ENCODE assay signal across 10 mouse cellular contexts in the genomic region with DNA sequence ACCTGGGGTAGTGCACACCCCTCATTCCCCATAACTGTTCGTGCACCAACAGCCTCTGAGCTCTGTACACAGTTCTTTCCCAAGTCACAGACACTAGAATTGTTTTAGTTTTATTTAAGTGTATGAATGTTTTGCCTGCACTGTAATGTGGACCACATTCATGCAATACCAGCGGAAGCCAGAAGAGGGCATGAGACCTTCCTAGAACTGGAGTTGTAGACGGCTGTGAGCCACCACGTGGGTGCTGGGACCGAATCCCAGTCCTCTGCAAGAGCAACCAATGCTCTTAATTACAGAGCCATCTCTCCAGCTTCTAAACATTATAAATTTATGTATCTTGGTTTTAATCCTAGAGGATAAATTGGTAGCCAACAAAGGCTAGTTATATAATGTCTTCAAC. TPM values are rescaled to one million over a fixed set of nuclear protein-coding genes. Genes with fewer than 3 reads are reported as not detected.
A peak's percentile ranks its signal among the peaks of the same experiment; 100 is the strongest.
DNase-seq lines count a peak whose midpoint lies in the region; ATAC-seq and TF ChIP-seq lines count a peak whose summit lies in the region.
"Had no signal": no experiment of that assay in that cellular context is flagged by ENCODE, and none has a peak within 500 bp of the region (broad histone marks: within the 10 kb centered on the region; RNA-seq: fewer than 3 reads in every experiment).

No protein-coding gene starts in this region.

- peak; percentile 51 for TF ChIP-seq CTCF in left cerebral cortex, adult 2 months (IDR thresholded peaks at IDR 0.05)

- H3K27ac ChIP-seq in left cerebral cortex, adult 2 months: no peak overlapping the region
- H3K27ac ChIP-seq: hindbrain, embryonic 10.5 days had no signal

- peak; percentile 16 for DNase-seq in adrenal gland, postnatal 25 days
- no peak for DNase-seq in adrenal gland, postnatal 4 days (ENCODE audit: low spot score in 2 of 2)
- DNase-seq in left cerebral cortex, adult 2 months (ENCODE audit: extremely low spot score in 1 of 2, low spot score in 2 of 2): no peak
- no peak for DNase-seq in left cerebral cortex, postnatal 4 days
- DNase-seq in naive thymus-derived CD4-positive, alpha-beta T cell, adult 2 months (ENCODE audit: low read depth): peak; percentile 69
- DNase-seq in neural tube, embryonic 10.5 days (ENCODE audit: extremely low spot score, low spot score): no peak
- no peak for DNase-seq in right cerebral cortex, postnatal 36 days (ENCODE audit: low spot score in 2 of 2)

- peak; percentile 36 for ATAC-seq in activated CD4-positive, CD25-positive, alpha-beta regulatory T cell, adult 4 months

- H3K4me3 ChIP-seq in left cerebral cortex, adult 2 months: no peak overlapping the region
- H3K4me3 ChIP-seq: hindbrain, embryonic 10.5 days had no signal

- intact Hi-C loops in left cerebral cortex, adult 2 months (cut with DNase I): no loop called here
- intact Hi-C loops in left cerebral cortex, postnatal 4 days (cut with DNase I): no loop called here

RNA-seq across cellular contexts. Expression of a gene that starts 17.7 kb away (rescaled TPM):
- 7.4 and 8.1 TPM in 2 replicates for total RNA-seq in adrenal gland, postnatal 25 days (2021)
- 10 to 100 TPM; 10.1 to 12.8 TPM for total RNA-seq in adrenal gland, postnatal 4 days (2021)
- 10 to 100 TPM; 76.6 to 78.1 TPM for total RNA-seq in left cerebral cortex, adult 2 months (2021)
- 10 to 100 TPM; 53.5 to 57.3 TPM for total RNA-seq in left cerebral cortex, postnatal 4 days (2021)
- 1 to 10 TPM; 2.9 to 4.3 TPM for polyA plus RNA-seq in activated CD4-positive, CD25-positive, alpha-beta regulatory T cell, adult 4 months (2017; shearing (Covaris generic))

RNA-seq across cellular contexts. Expression of a gene that starts 48.2 kb away (rescaled TPM):
- total RNA-seq in adrenal gland, postnatal 25 days (2021): 6.7 and 7.4 TPM in 2 replicates
- total RNA-seq in adrenal gland, postnatal 4 days (2021): 1 to 10 TPM; 4.3 to 6.5 TPM
- total RNA-seq in left cerebral cortex, adult 2 months (2021): 10 to 100 TPM; 34.0 to 39.1 TPM
- 10 to 100 TPM in 1 of 2 experiments, 1 to 10 TPM in 1; 9.4 to 16.6 TPM for total RNA-seq in left cerebral cortex, postnatal 4 days (2021)
- polyA plus RNA-seq in activated CD4-positive, CD25-positive, alpha-beta regulatory T cell, adult 4 months (2017; shearing (Covaris generic)): not detected
- polyA plus RNA-seq: limb, embryonic 14.5 days had no signal

Comparison
In these comparisons a context has a peak if more than half of its experiments do, and no peak if none do; other contexts are left out.
1. DNase-seq: peak in adrenal gland, postnatal 25 days (single experiment) and naive thymus-derived CD4-positive, alpha-beta T cell, adult 2 months (single experiment); none in adrenal gland, postnatal 4 days (0 of 2), left cerebral cortex, adult 2 months (0 of 2), left cerebral cortex, postnatal 4 days (single experiment), neural tube, embryonic 10.5 days (single experiment) and right cerebral cortex, postnatal 36 days (0 of 2).